Mouse (Mus musculus): ENCODE results near the gene Fam189a2.

Fam189a2 gene

DNA sequence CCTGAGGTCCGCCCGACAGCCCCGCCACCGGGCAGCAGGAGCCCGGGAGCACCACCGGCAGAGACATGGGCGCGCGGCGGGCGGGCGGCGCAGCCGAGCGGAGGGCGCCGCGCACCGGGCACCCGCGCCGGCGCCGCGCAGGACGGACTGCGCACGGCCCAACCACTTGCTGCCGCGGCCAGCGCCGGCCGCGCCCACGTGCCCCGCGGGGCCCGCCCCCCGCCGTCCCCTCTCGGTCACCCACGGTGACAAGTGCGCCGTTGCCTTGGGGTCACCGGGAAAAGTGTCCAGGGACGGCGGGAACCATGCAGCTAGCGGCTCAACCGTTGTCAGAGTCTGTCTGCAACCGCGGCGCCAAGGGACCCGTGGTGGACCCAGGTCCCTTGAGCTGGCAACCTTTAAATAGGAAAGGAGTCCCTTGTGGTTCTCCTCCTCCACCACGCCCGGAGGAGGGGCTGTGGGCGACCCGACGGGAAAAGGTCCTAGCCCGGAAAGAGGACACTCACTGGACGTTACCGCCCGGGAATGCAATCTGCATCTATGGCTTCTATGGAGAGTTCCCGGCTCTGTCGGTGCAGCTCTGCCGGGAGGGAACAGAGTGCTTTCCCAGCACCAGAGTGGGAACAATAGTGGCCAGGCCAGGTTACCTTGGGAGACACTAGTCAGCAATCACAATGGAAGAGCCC is at the start of gene Fam189a2:
TSS of gene Fam189a2 (minus strand) at position 149 of the 686 bp plus-strand sequence.
- under 1% methylated on average over 55 of the region's 65 CpGs for WGBS

DNA sequence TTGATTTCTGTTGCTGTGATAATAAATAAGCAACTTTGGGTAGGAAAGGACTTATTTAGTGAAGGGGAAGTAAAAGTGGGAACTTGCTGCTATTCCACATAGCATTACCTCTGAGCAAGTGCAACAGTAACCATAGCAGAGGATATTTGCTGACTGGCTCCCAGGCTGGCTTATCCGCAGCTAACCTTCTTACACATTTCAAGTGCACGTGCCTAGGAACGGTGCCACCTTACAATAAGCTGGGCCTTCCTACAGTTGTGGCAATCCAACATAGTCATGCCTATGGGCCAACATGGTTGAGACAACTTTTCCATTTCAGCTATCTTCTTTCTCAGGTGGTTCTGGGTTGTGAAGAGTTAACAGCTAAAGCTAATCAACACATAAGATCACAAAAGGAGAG is 46.8 kb upstream of the Fam189a2 start:
- WGBS: 94% methylated on average over 3 of the region's 3 CpGs

DNA sequence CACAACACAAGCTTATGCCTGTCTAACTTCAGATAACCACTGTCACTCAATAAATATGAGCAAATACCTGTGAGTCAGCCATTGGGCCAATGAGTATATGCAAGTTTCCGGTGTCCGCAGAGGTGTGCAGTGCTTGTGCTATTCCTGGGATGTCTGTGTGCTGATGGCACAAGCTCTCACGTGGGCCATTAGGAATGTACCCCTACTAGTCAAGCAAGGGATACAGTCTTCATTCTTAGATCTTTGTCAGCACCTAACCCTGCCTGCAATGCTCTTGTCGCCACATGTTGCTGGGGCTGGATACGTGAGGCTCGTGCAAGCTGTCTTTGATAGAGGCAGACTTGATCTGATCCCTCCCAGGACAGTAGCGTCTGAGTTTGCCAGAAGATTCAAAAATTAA is 45.7 kb upstream of the Fam189a2 start:
- WGBS: 96% methylated on average over 7 of the region's 7 CpGs

DNA sequence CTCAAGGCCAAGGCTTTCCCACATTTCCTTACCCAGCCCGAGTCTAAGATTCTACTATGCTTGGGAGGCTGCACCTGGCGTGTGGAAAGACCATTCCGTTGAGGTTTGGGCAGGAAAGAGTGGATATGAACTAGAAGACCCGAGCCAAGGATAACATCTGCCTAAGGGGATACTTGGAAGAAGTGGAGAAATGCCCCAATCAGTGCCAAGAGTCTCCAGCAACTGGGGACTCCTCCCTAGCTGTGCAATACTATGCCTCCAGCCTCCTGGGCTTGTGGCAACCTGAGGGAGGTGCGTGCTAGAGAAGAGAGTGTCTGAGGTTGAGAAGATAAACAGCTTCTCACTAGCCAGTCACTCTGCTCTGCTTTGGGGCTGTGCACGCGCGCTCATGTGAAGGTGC is 45.1 kb upstream of the Fam189a2 start:
- WGBS: 66% methylated on average over 8 of the region's 8 CpGs

DNA sequence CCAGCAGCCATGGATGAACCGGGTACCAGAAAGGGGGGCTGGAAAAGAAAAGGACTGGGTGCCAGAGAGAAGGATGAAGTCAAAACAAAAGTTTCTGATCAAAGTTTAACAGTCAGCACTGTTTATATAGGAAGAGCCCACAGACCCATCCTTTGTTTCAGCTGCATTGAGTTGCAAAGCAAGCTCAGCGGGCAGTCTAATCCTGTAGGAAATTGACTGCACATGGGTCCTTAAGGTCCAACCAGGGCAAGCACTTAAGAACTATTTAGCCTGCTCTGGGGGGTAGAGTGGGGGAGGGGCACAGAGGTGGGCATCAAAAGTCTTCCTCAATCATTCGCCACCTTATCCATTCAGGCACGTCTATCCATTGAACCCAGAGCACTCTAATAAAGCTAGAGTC is 42.3 kb upstream of the Fam189a2 start:
- 69% methylated on average over 4 of the region's 4 CpGs for WGBS

DNA sequence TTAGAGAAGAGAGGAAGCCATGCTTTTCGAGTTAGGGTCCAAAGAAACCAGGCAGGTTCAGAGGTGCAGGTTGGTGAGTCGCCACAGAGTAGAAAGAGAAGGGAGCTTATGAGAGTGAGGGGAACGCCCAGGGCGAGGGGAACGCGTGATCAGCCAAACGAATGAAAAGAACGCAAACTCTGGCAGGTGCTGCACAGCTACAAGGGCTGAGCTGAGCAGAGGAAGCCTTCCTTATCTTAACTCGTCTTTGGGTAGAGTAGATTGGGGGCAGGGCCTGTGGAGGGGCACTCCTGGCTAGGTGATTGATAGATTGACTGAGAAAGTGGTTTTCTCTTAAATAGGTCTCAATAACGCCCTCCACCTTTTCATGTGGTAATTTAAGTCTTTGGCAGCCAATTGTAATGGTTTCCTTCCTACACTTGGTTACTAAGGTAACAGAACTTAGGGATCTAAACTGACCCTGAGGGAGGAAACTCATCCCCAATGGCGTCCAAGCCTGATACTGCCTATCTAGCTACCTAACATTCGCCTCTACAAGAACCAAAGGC is 33.6 kb upstream of the Fam189a2 start:
- 72% methylated on average over 12 of the region's 12 CpGs for WGBS

DNA sequence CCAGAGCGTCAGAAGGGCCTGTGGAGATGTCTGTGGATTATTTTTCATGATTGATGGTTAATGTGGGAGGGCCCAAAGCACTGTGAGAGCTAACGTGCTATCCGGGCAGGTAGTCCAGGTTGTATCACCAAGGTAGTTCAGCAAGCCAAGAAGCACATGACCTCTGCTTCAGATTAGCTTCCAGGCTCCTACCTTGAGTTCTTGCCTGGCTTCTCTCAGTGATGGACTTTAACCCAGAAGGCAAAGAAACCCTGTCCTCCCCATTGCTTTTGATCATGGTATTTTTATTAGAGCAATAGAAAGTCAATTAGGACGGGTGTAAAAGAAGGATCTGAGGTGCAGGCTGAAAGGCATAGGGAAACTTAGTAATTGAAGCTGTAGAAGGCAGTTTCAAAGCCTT is 32.8 kb upstream of the Fam189a2 start:
- WGBS: 90% methylated on average over 4 of the region's 4 CpGs

DNA sequence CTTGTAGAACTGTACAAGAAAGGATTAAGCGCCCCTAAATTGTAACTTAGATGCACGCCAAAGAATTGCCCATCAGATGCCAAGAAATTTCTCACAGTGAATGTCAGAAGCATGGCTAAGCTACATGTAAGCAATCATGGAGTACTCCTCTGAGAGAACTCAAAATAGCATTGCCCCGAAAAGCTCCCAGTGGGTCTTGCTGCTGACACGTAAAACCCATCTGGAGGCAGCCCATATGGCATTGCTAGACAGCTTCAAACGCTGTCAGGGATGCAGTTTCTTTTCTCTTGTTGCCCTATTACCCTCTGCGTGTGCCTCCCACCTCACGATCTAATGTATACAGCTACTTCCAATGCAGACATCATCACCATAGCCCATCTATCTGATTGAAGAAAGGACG is 28.0 kb upstream of the Fam189a2 start:
- WGBS: 54% methylated on average over 8 of the region's 8 CpGs

DNA sequence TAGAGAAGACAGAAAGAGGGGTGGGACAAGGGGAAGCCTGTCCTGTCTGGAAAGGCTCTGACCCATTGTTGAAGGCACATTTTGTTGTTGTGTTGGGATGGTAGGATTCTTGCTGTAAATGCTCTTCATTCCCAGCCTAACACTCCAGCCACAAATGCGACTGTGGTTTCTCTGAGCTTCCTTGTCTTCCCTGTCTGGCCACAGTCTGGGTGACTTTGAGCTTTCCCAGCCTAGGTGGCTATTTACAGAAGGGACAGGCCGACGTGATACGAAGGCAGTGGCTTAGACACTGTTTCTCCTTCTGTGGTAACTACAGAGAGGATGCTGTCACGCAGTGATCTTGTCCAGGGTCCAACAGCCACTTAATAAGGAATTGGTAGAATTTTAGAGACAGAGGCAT is 27.2 kb upstream of the Fam189a2 start:
- 74% methylated on average over 5 of the region's 5 CpGs for WGBS

DNA sequence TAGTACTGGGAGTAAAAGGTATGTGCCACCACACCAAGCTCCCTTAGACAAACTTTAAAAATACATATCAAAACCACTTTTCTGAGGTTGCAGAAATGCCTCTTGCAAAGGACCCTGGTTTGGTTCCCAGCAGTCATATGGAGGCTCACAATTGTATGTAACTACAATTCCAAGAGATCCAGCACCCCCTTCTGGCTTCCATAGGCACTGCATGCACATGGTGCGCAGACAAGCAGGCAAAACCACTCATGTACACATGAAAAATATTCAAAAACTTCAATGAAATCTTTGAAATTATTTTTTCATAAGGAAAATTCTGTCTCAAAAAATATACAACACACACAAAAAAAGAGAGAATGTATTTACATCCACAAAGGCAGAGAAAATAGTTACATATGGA is 26.1 kb upstream of the Fam189a2 start:
- WGBS: 100% methylated on average over 1 of the region's 1 CpGs

DNA sequence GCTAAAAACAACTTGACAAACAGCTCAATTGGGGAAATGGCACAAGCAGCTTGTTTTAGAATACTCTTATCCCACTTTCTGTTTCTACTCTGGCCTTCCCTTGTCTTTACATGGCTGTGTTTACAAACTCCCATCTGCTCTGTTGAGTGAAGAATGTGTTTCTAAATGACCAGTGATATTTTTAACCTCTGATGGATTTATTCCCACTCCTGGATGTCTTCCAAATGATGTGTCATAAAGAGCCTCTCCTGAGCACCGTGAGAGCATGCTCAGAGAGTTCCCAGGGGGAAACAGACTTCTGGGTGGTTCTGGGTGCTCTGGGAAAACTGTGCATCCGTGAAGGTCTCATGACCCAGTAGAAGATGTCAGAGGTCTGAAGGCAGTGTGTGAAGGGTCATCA is 24.1 kb upstream of the Fam189a2 start:
- 40% methylated on average over 2 of the region's 2 CpGs for WGBS

DNA sequence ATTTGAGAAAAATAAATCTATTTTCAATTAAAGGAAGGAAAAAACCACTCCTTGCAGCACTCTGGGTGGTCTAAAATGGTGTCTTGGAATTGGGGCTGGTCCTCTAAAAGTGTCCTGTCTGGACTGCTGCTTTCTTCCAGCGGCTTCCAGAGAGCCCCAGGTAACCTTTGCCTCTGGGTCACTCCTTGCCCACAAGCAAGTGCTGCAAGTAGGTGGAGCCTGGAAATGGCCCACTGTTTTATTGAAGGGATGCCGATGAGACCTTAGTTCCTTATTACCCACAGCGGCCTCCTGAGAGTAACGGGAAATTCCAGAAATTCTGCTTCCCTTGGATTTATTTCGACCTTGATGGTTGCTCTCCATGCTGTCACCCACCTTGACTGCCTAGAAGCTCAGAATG is 23.4 kb upstream of the Fam189a2 start:
- 62% methylated on average over 5 of the region's 5 CpGs for WGBS

DNA sequence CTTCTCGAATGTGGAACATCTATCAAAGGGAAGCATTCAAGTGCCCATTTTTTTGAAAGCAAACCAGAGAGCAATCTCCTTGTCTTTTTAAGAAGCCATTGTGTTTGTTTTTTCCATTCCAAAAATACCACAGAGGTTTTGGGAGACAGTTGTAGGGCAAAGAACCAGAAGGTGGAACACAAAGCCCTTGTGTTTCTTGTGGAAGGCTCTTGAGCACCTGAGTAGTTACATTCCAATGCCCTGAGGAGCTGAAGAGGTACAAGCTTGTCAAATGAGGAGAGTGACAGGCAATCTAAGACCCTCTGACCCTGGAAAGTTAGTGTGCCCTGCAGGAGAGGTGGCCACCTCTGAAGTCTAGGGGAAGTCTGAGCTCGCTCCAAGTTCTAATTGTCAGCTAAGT is 19.7 kb upstream of the Fam189a2 start:
- 64% methylated on average over 2 of the region's 2 CpGs for WGBS

DNA sequence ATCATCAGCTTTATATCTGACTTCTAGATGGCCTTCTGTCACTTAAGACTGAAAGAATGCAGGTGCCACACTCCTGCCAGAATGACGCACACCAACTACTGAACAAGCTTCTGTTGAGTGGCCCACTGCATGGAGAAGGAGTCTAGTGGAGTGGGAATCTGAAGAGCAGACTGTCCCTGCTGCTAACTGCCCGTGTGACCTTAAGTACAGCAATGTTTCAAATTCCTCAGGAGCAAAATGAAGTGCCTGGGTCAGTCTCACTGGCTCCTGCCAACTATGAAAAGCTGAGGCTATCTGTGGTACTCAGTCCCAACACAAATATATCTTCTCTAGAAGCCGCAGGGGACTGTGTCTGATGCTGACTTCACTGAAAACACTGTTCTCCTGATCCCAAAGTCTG is 18.5 kb upstream of the Fam189a2 start:
- WGBS: 92% methylated on average over 3 of the region's 3 CpGs

DNA sequence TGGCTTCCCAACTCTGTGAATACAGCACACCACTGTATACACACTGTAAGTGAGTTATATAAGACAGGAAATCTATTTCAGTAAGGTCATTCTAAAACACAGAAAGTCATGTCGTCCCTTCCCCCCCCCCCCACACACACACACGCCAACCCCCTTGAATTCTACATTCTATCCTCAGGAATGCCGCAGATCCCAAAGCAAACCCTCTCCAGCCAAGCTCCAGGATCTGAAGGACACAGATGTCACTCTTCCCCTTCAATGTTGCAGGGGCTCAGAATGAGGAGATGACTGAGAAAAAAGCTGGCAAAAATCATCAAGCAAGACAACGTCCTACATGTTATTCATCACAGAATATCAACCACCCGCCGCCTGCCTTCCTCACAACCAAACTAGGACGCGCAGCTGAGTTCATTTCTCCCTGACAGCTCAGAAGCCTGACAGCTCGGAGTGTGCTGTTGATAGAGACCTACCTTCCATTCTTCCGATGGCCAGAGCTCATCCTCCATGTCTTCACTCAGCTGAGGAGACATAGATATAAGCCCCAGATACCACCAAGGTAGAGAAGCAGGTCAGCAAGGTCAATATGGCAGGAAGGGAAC is 15.7 kb upstream of the Fam189a2 start:
- WGBS: 78% methylated on average over 10 of the region's 10 CpGs

DNA sequence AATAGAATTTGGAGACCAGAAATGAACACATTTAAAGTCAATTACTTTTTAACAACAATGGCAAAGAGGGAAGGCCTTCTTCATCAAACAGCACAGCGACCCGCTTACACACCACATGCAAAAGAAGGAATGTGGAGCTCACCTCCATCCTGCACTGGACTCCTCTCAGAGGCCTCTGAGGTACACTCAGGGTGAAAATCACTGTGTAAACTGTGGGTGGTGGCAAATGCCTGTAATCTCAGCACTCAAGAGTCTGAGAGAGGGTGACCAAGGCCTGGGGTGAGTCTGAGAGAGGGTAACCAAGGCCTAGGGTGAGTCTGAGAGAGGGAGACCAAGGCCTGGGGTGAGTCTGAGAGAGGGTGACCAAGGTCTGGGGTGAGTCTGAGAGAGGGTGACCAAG is 11.6 kb upstream of the Fam189a2 start:
- 95% methylated on average over 2 of the region's 2 CpGs for WGBS

DNA sequence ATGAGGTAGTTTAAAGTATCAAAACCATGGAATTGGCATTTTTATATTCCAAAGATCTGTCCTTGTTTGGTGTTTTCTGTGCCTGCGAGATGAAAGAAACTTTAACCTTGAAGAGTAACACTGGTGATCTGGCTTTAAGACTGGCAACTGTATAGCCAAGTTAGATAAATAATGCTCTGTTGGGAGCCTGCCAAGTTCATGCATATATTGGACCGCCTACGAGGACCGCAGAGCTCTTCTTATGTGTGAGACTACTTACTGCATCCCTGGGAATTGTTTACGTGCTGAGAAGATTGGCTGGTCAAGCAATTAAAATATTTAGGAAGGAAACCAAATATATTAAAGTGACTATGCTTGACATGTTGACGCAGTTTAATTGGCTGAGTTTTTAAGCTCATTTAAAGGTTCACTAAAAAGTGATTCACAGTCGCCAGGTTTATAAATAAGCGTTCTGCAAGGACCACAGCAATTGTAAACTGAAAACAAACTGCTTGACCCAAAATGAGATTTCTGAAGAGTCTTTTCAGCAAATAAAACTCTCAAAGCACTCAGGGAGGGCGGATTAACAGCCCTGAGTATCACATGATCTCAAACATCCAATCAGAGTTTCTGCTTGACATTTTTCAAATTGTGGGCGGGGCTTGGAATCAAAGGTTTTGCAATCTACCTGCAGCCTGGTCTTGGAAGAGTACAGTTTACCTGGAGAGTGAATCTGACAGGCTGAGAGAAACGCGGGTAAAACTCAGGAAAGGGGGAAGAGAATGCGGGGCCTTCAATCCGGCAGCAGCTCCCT is 8.4 kb upstream of the Fam189a2 start:
- WGBS: 51% methylated on average over 14 of the region's 14 CpGs

DNA sequence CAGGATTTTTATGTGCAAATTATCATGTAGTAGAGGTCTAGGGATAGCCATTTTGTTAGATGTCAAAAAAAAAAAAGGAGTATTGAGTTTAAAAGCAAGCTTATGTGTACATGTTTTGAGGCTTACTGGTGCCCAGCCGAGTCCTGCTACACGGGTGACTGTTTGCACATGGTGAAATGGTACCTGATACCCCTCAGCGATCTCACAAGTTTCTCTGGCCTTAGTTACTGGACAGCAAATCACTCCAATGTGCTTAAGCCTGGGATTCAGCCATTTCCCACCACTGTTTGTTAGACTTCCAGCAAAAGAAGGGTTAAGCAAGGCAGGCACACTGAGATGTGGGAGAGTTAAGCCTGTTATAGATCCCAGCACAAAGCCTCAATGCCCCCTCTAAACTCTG is 3.5 kb upstream of the Fam189a2 start:
- WGBS: 54% methylated on average over 3 of the region's 3 CpGs

DNA sequence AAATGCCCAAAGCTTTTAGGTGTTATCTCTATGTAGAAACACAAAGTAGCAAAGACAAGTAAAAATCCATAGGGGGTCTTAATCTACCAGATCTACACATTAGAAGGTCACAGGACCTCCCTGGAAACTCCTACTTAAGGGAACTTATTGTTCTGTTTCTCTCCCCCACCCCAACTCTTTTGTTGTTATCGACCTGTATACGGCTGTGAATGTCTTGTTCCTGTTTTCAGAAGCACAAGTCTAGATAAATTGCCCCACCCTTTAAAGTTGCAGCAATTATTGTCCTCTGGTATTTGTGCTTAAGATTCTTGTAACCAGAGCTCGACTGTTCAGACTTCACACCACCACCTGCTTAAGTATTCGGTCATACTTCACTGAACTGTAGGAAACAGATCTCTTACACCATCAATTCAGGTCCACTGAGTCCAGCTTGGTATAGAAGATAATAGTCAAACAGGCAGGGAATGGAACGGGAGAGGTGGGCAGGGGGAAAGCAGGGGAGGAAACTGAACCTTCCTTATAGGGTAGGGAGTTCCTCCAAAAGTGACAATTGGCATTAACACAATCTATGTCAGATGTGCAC is 1.9 kb upstream of the Fam189a2 start:
- 64% methylated on average over 5 of the region's 5 CpGs for WGBS

DNA sequence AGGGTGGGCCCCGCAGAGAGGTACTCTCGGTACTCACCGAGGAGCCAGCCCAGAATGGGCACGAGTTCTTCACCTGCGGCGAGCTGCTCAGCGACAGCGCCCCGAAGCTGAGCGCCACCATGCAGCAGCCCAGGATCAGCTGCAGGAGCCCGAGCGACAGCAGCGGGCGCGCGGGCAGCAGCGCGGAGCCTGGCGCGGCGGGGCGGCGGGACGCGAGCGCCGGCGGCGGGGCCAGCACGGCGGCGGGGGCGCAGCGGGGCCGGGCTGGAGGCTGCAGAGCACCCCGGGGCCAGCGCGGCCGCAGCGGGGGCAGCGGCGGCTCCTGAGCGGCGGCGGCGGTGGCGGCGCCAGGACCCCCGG is 328 bp downstream of the Fam189a2 start:
- WGBS: 10% methylated on average over 48 of the region's 49 CpGs

DNA sequence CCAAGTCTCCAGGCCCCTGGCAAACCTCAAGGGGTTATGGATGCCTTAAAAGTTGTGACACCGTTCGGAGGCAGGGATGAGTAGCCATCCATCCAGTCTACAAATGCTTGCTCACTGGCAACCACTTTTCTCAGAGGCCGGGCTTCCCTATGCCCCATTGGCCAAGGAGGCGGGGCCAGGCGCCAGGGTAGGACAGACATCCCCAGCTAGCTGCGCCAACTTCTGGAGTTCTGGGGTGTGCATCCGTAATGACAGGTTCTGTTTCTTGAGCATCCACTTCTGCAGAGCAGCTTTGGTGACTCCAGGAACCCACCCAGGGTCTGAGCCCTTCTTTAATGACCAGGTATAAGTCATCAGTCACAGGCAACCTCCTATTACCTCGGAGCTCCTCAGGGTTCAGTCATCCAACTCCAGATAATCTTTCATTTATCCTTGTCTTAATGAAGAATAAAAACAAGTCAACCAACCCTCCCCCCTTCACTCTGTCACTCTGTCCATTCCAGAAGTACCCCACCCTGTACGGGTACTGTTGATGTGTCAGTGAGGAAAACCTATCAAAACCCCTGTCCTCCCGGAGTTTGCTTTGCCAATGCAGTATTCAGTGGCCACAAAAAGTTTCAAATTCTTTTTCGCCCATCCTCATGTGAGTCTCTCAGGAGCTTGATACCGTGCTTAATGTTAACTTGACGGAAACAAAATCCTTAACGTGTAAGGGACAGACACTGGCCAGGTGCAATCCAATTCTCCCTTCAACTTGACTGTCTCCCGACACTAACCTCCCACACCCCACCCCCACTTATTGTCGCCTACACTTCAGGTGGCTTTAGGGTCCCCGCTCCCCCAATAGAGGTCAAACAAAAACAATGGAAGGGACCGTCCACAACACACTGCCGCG is 956 bp downstream of the Fam189a2 start:
- 15% methylated on average over 20 of the region's 20 CpGs for WGBS

Measured in cerebral cortex, adult 2 months (tissue).